Mouse (Mus musculus): ENCODE measurements around the gene Gm20388. TPM values are rescaled to one million over a fixed set of nuclear protein-coding genes. Genes with fewer than 3 reads are reported as not detected.

Gm20388 gene
- polyA plus RNA-seq, 1 experiment from 2014 or later, result 1.4 TPM

DNA sequence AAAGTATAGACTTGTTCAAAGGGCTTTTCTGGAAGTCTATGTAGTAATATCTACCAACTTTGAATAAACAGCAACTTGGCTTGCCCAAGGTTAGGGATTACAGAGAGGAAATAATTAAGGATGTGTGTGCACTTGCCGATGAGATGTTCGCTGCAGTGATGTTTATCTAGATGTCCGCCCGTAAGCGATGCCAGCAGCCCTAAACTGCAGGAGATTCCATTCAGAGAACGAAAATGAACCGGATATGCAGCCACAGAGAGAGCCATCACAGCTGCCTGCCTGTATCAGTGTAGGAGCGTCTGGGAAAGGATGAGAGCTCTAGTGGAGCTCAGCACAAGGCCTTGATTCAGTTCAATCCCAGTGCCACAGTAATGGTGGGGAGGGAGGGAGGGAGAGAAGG is 1125.0 kb downstream of the Gm20388 start:
- WGBS (ENCODE audit: insufficient replicate concordance), result 53% methylated on average over 8 of the region's 8 CpGs
- H3K9ac ChIP-seq (ENCODE audit: low read depth, low read length), result no peak overlapping the region
- no peak overlapping the region for H3K4me2 ChIP-seq (ENCODE audit: low read depth, low read length)
- H3K36me3 ChIP-seq (ENCODE audit: control insufficient read depth, insufficient read depth), result no peaks in the 10 kb centered on the region
- H3K4me3 ChIP-seq (ENCODE audit: low read depth, low read length), result no peak overlapping the region
- H3K4me1 ChIP-seq (ENCODE audit: control insufficient read depth, low read depth, low read length), result no peaks in the 10 kb centered on the region
- H3K27ac ChIP-seq (ENCODE audit: low read length), result no peak overlapping the region
- H3K27me3 ChIP-seq (ENCODE audit: control insufficient read depth, insufficient read depth, low read depth, low read length), result no peaks in the 10 kb centered on the region
- H3K9me3 ChIP-seq (replicated peaks; ENCODE audit: control insufficient read depth, low read length), result no peaks in the 10 kb centered on the region
- ATAC-seq (ENCODE audit: low read depth), result no peak

DNA sequence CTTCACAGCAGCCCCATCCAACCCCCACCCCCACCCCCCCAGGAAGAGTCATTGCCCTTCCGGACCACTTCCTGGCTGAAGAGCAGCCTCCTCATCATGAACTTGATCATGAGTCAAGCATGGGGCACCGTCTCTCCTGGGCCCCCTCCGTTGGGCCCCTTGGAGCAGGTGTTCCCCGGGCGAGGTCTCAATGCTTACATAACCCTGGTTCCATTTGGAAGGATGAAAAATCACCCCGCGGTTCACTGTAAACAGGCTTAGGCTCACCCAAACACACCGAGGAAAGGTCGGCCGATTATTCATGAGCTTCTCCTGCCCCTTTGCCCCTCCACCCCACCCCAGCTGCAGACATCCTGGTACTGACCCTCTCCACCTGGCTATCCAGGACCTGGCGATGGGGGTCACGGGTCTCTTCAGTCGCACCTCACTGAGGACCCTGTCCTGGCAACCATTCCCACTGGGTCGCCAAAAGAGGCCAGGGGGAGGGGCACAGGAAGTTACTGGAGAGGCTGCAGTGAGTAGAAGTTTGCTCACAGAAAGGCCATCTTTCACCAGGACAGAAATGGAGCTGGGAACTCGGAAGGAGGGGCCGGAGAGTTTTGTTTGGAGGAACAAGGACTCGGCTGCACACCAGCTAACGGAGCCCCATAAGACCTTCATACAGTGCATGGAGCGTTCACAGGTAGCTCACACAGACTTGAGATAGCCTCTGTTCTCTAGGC is 1133.2 kb downstream of the Gm20388 start:
- H3K4me3 ChIP-seq (ENCODE audit: low read depth, low read length), result no peak overlapping the region
- H3K9ac ChIP-seq (ENCODE audit: low read depth, low read length), result no peak overlapping the region
- 43% methylated on average over 19 of the region's 19 CpGs for WGBS (ENCODE audit: insufficient replicate concordance)
- H3K4me2 ChIP-seq (ENCODE audit: low read depth, low read length), result no peak overlapping the region
- H3K27me3 ChIP-seq (ENCODE audit: control insufficient read depth, insufficient read depth, low read depth, low read length), result no peaks in the 10 kb centered on the region
- no peak for ATAC-seq (ENCODE audit: low read depth)
- no peak overlapping the region for H3K27ac ChIP-seq (ENCODE audit: low read length)
- H3K4me1 ChIP-seq (ENCODE audit: control insufficient read depth, low read depth, low read length), result no peaks in the 10 kb centered on the region
- H3K9me3 ChIP-seq (replicated peaks; ENCODE audit: control insufficient read depth, low read length), result no peaks in the 10 kb centered on the region
- H3K36me3 ChIP-seq (ENCODE audit: control insufficient read depth, insufficient read depth), result no peaks in the 10 kb centered on the region

- H3K27me3 ChIP-seq (ENCODE audit: control insufficient read depth, insufficient read depth, low read depth, low read length), result no peaks in the 10 kb centered on the region
- no peak overlapping the region for H3K4me3 ChIP-seq (ENCODE audit: low read depth, low read length)
- H3K27ac ChIP-seq (ENCODE audit: low read length), result no peak overlapping the region
- H3K9ac ChIP-seq (ENCODE audit: low read depth, low read length), result no peak overlapping the region
- no peaks in the 10 kb centered on the region for H3K36me3 ChIP-seq (ENCODE audit: control insufficient read depth, insufficient read depth)
- no peak for ATAC-seq (ENCODE audit: low read depth)
- H3K4me2 ChIP-seq (ENCODE audit: low read depth, low read length), result no peak overlapping the region
- no peaks in the 10 kb centered on the region for H3K9me3 ChIP-seq (replicated peaks; ENCODE audit: control insufficient read depth, low read length)
- WGBS (ENCODE audit: insufficient replicate concordance), result 51% methylated on average over 9 of the region's 9 CpGs
- no peaks in the 10 kb centered on the region for H3K4me1 ChIP-seq (ENCODE audit: control insufficient read depth, low read depth, low read length)
These were observed 1136.8 kb downstream of the Gm20388 start for GRCm38 (mm10) chr8:121047441-121047840.

- no peaks in the 10 kb centered on the region for H3K9me3 ChIP-seq (replicated peaks; ENCODE audit: control insufficient read depth, low read length)
- no peak for ATAC-seq (ENCODE audit: low read depth)
- no peak overlapping the region for H3K4me3 ChIP-seq (ENCODE audit: low read depth, low read length)
- 59% methylated on average over 9 of the region's 9 CpGs for WGBS (ENCODE audit: insufficient replicate concordance)
- H3K9ac ChIP-seq (ENCODE audit: low read depth, low read length), result no peak overlapping the region
- H3K4me2 ChIP-seq (ENCODE audit: low read depth, low read length), result no peak overlapping the region
- no peak overlapping the region for H3K27ac ChIP-seq (ENCODE audit: low read length)
- H3K27me3 ChIP-seq (ENCODE audit: control insufficient read depth, insufficient read depth, low read depth, low read length), result no peaks in the 10 kb centered on the region; the same call in 1 of the 2 replicates
- no peaks in the 10 kb centered on the region for H3K4me1 ChIP-seq (ENCODE audit: control insufficient read depth, low read depth, low read length)
- H3K36me3 ChIP-seq (ENCODE audit: control insufficient read depth, insufficient read depth), result no peaks in the 10 kb centered on the region
These were observed 1147.4 kb downstream of the Gm20388 start for GRCm38 (mm10) chr8:121058081-121058480.

DNA sequence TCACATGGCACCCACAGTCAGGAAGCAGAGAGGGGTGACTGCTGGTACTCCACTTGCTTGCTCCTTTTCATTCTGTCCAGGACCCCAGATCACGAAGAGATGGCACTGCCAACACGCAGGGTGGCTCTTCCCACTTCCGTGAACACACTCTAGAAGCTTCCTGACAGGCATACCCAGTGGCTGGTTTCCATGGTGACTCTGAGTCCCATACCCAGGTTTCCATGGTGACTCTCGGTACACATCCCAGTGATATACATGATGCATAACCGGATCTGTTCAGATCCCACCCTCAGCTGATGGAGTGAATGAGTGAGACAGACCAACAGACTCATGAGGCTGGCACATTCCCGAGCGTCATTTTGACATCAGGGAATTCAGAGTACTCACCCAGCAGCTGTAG is 1148.5 kb downstream of the Gm20388 start:
- no peaks in the 10 kb centered on the region for H3K4me1 ChIP-seq (ENCODE audit: control insufficient read depth, low read depth, low read length)
- no peak overlapping the region for H3K9ac ChIP-seq (ENCODE audit: low read depth, low read length)
- H3K4me3 ChIP-seq (ENCODE audit: low read depth, low read length), result no peak overlapping the region
- H3K9me3 ChIP-seq (replicated peaks; ENCODE audit: control insufficient read depth, low read length), result no peaks in the 10 kb centered on the region
- no peaks in the 10 kb centered on the region; the same call in 1 of the 2 replicates for H3K27me3 ChIP-seq (ENCODE audit: control insufficient read depth, insufficient read depth, low read depth, low read length)
- no peaks in the 10 kb centered on the region for H3K36me3 ChIP-seq (ENCODE audit: control insufficient read depth, insufficient read depth)
- H3K27ac ChIP-seq (ENCODE audit: low read length), result no peak overlapping the region
- H3K4me2 ChIP-seq (ENCODE audit: low read depth, low read length), result no peak overlapping the region
- ATAC-seq (ENCODE audit: low read depth), result no peak
- WGBS (ENCODE audit: insufficient replicate concordance), result 65% methylated on average over 7 of the region's 7 CpGs

- Histone ChIP-seq H3K4me3 (ENCODE audit: low read depth, low read length) (no peak overlapping the region), H3K9me3 (replicated peaks; ENCODE audit: control insufficient read depth, low read length) (no peaks in the 10 kb centered on the region), H3K9ac (ENCODE audit: low read depth, low read length) (no peak overlapping the region), H3K4me1 (ENCODE audit: control insufficient read depth, low read depth, low read length) (no peaks in the 10 kb centered on the region), H3K36me3 (ENCODE audit: control insufficient read depth, insufficient read depth) (no peaks in the 10 kb centered on the region), H3K27ac (ENCODE audit: low read length) (no peak overlapping the region), H3K27me3 (ENCODE audit: control insufficient read depth, insufficient read depth, low read depth, low read length) (no peaks in the 10 kb centered on the region; the same call in 1 of the 2 replicates), H3K4me2 (ENCODE audit: low read depth, low read length) (no peak overlapping the region)
- 80% methylated on average over 6 of the region's 6 CpGs for WGBS (ENCODE audit: insufficient replicate concordance)
- ATAC-seq (ENCODE audit: low read depth), result no peak
These were observed 1151.9 kb downstream of the Gm20388 start for GRCm38 (mm10) chr8:121062521-121062920.

DNA sequence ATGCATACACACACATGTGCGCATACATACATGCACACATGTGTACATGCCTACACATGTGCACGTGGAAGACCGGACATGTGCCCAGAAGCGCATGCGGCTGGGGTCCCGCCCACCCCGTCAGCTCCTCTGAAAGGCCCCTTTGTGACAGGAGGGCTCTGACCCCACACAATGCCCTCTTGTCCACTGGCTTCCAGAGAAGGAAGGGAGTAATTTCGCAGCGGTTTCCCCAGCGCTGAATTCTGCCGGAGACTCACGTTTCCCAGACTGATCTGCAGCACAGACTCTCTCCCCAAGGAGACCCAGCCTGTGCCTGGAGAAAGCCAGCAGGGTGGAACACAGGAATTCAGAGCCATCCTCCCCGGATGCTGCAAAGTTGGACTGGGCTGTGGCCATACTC is 1153.0 kb downstream of the Gm20388 start:
- Histone ChIP-seq H3K9me3 (replicated peaks; ENCODE audit: control insufficient read depth, low read length) (no peaks in the 10 kb centered on the region), H3K27ac (ENCODE audit: low read length) (no peak overlapping the region), H3K4me1 (ENCODE audit: control insufficient read depth, low read depth, low read length) (no peaks in the 10 kb centered on the region), H3K9ac (ENCODE audit: low read depth, low read length) (no peak overlapping the region), H3K4me3 (ENCODE audit: low read depth, low read length) (no peak overlapping the region), H3K4me2 (ENCODE audit: low read depth, low read length) (no peak overlapping the region), H3K27me3 (ENCODE audit: control insufficient read depth, insufficient read depth, low read depth, low read length) (no peaks in the 10 kb centered on the region; the same call in 1 of the 2 replicates), H3K36me3 (ENCODE audit: control insufficient read depth, insufficient read depth) (no peaks in the 10 kb centered on the region)
- no peak for ATAC-seq (ENCODE audit: low read depth)
- WGBS (ENCODE audit: insufficient replicate concordance), result 66% methylated on average over 13 of the region's 13 CpGs

DNA sequence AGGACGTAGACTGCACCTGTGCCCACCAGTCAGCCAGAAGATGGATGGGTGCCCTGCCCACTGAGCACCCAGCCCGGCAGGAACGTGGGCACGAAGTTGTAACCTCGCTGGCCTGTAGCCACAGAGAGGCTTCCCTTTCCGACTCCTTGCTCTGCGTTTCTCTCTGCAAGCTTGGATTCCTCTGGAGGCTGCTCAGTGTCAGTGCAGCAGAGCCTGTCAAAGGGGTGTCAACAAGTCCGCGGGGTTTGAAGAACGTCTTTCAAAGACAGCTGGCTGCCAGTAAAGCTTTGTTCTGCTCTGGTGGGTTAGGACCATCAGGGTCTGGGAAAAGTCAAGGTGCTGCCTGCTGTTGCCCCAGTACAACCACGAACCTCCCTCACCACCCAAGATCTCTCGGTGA is 1160.8 kb downstream of the Gm20388 start:
- Histone ChIP-seq H3K4me3 (ENCODE audit: low read depth, low read length) (no peak overlapping the region), H3K36me3 (ENCODE audit: control insufficient read depth, insufficient read depth) (no peaks in the 10 kb centered on the region), H3K4me2 (ENCODE audit: low read depth, low read length) (no peak overlapping the region), H3K9ac (ENCODE audit: low read depth, low read length) (no peak overlapping the region), H3K27ac (ENCODE audit: low read length) (no peak overlapping the region), H3K27me3 (ENCODE audit: control insufficient read depth, insufficient read depth, low read depth, low read length) (peaks cover 61% of the 10 kb centered on the region), H3K4me1 (ENCODE audit: control insufficient read depth, low read depth, low read length) (no peaks in the 10 kb centered on the region), H3K9me3 (replicated peaks; ENCODE audit: control insufficient read depth, low read length) (no peaks in the 10 kb centered on the region)
- 4% methylated on average over 12 of the region's 12 CpGs for WGBS (ENCODE audit: insufficient replicate concordance)
- 0 out of 2 replicates have a peak, but pooled peaks have one; percentile 19 for ATAC-seq (ENCODE audit: low read depth)

GRCm38 (mm10) chr8:121072406-121073130 is 1161.9 kb downstream of the Gm20388 start:
- Histone ChIP-seq H3K9ac (ENCODE audit: low read depth, low read length) (no peak overlapping the region), H3K4me2 (ENCODE audit: low read depth, low read length) (no peak overlapping the region), H3K27ac (ENCODE audit: low read length) (no peak overlapping the region), H3K4me3 (ENCODE audit: low read depth, low read length) (no peak overlapping the region), H3K9me3 (replicated peaks; ENCODE audit: control insufficient read depth, low read length) (no peaks in the 10 kb centered on the region), H3K4me1 (ENCODE audit: control insufficient read depth, low read depth, low read length) (no peaks in the 10 kb centered on the region), H3K27me3 (ENCODE audit: control insufficient read depth, insufficient read depth, low read depth, low read length) (peaks cover 72% of the 10 kb centered on the region), H3K36me3 (ENCODE audit: control insufficient read depth, insufficient read depth) (no peaks in the 10 kb centered on the region)
- 19% methylated on average over 11 of the region's 11 CpGs for WGBS (ENCODE audit: insufficient replicate concordance)
- no peak for ATAC-seq (ENCODE audit: low read depth)

Measured in liver, embryonic 16.5 days (tissue).